Mouse (Mus musculus): Measurements from ENCODE around the gene Kctd19.

Gene Kctd19

GRCm38 (mm10) chr8:105413391-105413790 lies at the start of gene Kctd19, which contains the start of gene Lrrc36:
Gene Kctd19, minus strand, starts transcription at chr8:105413502.
Gene Lrrc36, plus strand, starts transcription at chr8:105413571.
- DNase-seq (ENCODE audit: extremely low spot score, low read depth, low spot score): no peak

GRCm38 (mm10) chr8:105461085-105461803 lies 47.9 kb upstream of the Kctd19 start:
- no peak for DNase-seq (ENCODE audit: extremely low spot score, low read depth, low spot score)

- no peak for DNase-seq (ENCODE audit: extremely low spot score, low read depth, low spot score)
Observed at GRCm38 (mm10) chr8:105455218-105455617, 41.9 kb upstream of the Kctd19 start.

GRCm38 (mm10) chr8:105454088-105454487 lies 40.8 kb upstream of the Kctd19 start:
- DNase-seq (ENCODE audit: extremely low spot score, low read depth, low spot score): no peak

GRCm38 (mm10) chr8:105453296-105453695 lies 40.0 kb upstream of the Kctd19 start:
- DNase-seq (ENCODE audit: extremely low spot score, low read depth, low spot score): no peak

- DNase-seq (ENCODE audit: extremely low spot score, low read depth, low spot score): no peak
Observed at GRCm38 (mm10) chr8:105451903-105452603, 38.8 kb upstream of the Kctd19 start.

GRCm38 (mm10) chr8:105450977-105451376 lies 37.7 kb upstream of the Kctd19 start:
- DNase-seq (ENCODE audit: extremely low spot score, low read depth, low spot score): no peak

GRCm38 (mm10) chr8:105448596-105448995 lies 35.3 kb upstream of the Kctd19 start:
- no peak for DNase-seq (ENCODE audit: extremely low spot score, low read depth, low spot score)

- DNase-seq (ENCODE audit: extremely low spot score, low read depth, low spot score): no peak
Observed at GRCm38 (mm10) chr8:105448188-105448587, 34.9 kb upstream of the Kctd19 start.

- DNase-seq (ENCODE audit: extremely low spot score, low read depth, low spot score): no peak
Observed at GRCm38 (mm10) chr8:105446127-105446552, 32.8 kb upstream of the Kctd19 start.

GRCm38 (mm10) chr8:105445296-105446126 lies 32.2 kb upstream of the Kctd19 start:
- DNase-seq (ENCODE audit: extremely low spot score, low read depth, low spot score): no peak

GRCm38 (mm10) chr8:105442661-105443060 lies 29.4 kb upstream of the Kctd19 start:
- no peak for DNase-seq (ENCODE audit: extremely low spot score, low read depth, low spot score)

GRCm38 (mm10) chr8:105441433-105441832 lies 28.1 kb upstream of the Kctd19 start:
- DNase-seq (ENCODE audit: extremely low spot score, low read depth, low spot score): peak; percentile 37

GRCm38 (mm10) chr8:105438865-105439264 lies 25.6 kb upstream of the Kctd19 start:
- no peak for DNase-seq (ENCODE audit: extremely low spot score, low read depth, low spot score)

GRCm38 (mm10) chr8:105437078-105437748 lies 23.9 kb upstream of the Kctd19 start:
- DNase-seq (ENCODE audit: extremely low spot score, low read depth, low spot score): no peak

GRCm38 (mm10) chr8:105436218-105436617 lies 22.9 kb upstream of the Kctd19 start:
- no peak for DNase-seq (ENCODE audit: extremely low spot score, low read depth, low spot score)

GRCm38 (mm10) chr8:105434136-105434535 lies 20.8 kb upstream of the Kctd19 start:
- no peak for DNase-seq (ENCODE audit: extremely low spot score, low read depth, low spot score)

- no peak for DNase-seq (ENCODE audit: extremely low spot score, low read depth, low spot score)
Observed at GRCm38 (mm10) chr8:105433511-105433910, 20.2 kb upstream of the Kctd19 start.

- DNase-seq (ENCODE audit: extremely low spot score, low read depth, low spot score): no peak
Observed at GRCm38 (mm10) chr8:105433021-105433420, 19.7 kb upstream of the Kctd19 start.

GRCm38 (mm10) chr8:105431743-105432515 lies 18.6 kb upstream of the Kctd19 start:
- DNase-seq (ENCODE audit: extremely low spot score, low read depth, low spot score): no peak
